Mouse (Mus musculus) Muller cell, postnatal 12 days (primary cell): ENCODE results near the gene Mustn1.
A peak's percentile ranks its signal among the peaks of the same experiment; 100 is the strongest.

Experiments
- DNase-seq: peaks from one replicate; pipeline ENCODE4 v3.0.0-alpha.2; 2015; ENCODE audit errors: inconsistent ontology term

Gene Mustn1

DNA sequence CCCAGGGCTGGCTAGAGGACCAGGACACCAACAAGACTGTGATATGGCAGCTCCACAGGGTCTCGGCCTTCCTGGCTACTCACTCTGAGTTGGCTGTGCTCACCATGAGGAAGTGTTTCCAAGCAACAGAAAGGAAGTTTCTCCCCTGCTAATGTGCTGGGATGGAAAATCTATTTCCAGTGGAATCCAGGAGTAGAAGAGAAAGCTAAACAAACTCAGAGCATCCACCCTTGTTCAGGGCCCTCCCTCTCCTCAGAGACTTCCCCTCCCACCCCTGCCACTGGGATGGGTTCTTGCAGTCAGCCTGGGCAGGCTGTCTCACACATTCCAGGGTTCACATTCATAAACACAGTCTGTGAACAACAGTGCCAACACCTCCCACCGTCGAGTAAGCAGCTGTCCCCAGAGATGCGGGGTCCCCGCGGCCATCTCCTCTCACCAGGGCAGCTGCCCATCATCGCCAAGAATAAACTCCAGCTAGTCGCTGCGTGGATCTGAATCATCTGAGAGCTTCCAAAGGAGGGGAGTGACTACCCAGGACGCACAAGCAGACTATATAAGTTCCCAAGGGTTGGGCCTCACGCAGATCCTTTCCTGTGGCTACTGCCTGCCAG is at the start of gene Mustn1:
TSS of gene Mustn1 (plus strand) at position 243 of the 614 bp plus-strand sequence.
- peak; percentile 54 for DNase-seq

DNA sequence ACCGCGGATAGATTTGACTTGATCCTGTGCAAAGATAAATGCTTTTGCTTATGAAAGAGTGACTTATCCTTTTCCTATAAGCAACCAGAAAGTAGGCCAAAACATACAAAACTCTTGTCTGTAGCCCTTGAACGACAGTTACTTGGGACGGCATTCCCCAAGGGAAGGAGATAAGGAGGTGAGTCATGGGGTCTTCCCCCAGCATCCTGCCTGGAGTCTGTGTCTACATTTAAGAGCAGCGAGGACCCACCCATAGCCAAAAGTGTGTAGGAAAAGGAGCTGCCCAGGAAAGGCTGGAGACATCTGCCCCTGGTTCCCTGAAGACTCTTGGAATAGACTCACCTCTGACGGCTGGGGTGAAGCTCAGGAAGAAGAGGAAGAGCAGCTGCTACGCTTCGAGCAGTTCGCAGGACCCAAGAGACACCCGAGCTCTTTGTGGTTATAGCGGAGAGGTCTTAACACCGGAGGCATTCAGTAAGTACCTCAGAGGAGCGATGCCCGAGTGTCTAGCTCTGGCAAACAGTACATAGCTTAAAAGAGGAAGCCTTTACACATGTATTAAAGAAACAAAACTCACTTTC is 41.5 kb upstream of the Mustn1 start:
- no peak for DNase-seq

DNA sequence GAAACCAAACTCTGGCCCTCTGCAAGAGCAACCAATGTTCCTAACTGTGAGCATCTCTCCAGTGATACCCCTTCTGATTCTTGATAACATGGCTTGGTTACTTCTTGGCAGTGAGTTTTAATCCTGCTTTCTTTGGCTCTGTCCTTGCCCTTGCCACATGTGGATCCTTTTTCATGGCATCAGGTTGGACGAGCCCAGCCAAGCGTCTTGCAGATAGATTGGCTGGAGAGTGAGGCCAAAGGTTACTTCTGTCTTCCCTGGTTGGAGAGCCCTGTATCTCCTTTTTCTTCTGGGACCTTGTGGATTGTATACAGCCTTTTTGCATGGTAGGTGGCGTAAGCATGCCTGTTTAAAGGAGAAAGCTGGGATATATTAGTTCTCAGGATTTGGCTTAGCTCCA is 35.3 kb upstream of the Mustn1 start:
- DNase-seq, result no peak

DNA sequence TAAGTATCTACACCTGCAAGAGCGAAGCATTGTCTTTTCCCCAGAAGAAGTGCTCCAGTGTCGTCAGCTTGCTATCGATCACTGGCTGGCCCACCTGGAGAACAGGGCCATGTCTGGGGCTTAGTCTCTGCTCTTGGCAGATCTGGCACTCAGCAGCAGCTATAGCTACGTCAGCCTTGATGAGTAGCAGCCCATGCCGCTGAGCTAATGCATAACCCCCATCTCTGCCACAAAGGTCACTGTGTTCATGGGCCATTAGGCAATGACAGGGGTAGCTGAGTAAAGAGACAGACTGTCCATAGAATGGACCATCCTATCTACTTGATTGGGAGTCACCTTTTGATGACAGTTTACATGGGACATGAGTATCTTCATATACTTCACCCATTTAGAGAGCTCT is 28.5 kb upstream of the Mustn1 start:
- no peak for DNase-seq

DNA sequence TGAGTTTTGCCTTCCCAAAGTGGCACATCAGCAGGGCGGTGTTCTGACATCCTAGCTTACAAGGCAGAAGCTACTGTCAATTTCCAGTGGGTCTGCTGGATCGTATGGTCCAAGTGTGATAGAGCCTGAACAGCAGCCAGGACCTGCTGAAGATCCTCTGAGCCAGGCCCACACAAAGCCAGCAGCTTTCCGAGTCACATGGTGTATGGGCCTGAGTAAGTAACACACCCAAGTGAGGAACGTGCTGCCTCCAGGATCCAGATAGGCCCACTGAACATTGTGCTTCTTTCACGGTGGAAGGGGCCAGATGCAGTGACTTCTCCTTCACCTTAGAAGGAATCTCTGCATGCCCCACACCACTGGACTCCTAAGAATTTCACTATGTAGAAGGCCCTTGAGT is 26.7 kb upstream of the Mustn1 start:
- no peak for DNase-seq

DNA sequence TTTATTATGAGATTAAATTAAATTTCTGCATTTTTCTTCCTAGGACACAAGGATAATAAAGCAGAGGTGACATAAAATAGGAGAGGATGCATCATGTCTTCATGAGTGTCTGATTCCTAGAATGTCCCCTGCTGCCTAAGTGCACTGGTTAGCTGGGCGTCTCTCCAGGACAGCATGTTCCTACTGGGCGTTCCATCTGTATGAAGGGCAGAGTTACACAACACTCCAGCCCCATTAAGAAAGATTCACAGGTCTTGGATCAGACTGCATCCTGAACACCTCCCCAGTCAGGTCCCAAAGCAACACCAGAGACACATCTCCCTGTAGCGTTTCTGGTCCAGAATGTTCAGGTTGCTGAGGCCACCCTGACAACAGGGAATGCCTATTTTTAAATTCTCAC is 23.7 kb upstream of the Mustn1 start:
- DNase-seq, result no peak

DNA sequence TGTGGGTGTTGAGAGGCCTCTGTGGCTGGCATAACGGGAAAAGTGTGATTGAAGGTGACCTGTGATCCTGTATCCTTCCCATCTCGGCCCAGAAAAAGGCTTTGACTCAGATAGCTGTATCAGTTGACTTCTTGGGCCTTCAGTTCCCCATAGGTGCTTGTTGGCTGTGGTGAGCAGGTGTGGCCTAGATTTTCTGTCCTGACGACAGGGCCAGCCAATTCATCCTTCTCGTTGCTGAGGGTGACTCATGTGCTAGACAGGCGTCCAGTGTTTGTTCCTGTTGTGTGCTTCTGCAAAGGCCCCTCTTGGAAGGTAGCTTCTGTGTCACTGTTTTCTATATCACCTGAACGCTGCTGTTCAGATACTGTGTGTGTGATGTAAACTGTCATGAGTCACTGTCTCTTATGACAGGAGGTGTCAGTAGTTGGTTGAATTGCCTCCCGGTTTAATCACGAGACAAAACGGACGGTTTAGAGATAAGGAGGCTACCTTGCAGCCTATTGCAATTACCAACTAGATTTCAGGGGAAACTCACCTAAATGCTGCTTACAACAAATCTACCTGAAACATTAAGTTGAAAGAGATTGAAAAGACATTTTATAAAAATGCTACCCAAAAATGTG is 22.0 kb upstream of the Mustn1 start:
- DNase-seq, result no peak

DNA sequence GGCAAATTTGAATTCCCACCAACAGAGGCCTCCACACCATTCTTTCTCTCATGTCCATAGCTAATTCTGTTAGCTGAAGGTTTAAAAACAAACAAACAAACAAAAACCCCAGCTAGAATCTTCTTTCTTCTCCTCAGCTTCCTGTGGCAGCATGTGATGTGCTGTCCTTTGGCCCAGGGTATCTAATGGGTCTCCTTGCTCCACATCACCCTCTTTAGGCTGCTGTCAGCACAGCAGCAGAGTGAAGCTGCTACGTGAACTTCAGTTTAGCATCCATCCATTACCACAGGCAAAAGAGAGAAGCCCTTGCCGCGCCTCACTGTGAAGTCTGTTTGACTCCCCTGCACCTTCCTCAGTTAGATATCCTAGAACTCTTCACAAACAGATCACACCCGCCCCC is 21.0 kb upstream of the Mustn1 start:
- DNase-seq, result no peak

DNA sequence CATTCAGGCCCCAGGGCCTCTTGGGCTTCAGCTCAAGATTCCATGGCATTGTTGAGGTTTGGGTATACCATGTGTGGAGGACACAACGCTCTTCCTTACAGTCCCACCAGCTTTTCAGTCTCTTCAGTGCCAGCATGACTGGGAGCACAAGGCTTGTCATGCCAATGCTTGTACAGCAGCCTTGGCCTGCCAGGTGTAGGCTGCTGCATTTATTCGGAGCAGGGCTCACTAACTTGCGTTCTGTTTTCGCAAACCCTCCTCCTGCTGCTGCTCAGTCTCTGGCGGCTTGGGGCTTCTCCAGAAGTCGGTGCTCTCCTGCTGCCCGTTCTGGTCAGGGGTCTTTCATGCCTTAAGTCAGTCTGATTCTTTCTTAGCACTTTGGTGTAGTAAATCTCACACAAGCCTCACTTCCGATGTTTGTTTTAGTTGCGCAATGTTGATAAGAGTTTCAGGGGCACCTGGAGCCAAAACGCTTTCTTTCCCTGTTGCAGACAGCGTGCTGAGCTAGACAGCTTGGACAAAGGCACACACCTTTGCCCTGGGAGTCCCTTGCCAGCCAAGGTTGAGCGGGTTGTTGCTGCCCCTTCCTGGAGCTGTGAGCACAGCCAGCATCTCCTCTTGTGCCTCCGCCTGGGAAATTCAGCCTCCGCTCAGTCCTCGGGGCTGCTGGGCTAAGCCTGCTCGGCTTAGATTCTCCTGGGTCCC is 17.4 kb upstream of the Mustn1 start:
- DNase-seq, result no peak

DNA sequence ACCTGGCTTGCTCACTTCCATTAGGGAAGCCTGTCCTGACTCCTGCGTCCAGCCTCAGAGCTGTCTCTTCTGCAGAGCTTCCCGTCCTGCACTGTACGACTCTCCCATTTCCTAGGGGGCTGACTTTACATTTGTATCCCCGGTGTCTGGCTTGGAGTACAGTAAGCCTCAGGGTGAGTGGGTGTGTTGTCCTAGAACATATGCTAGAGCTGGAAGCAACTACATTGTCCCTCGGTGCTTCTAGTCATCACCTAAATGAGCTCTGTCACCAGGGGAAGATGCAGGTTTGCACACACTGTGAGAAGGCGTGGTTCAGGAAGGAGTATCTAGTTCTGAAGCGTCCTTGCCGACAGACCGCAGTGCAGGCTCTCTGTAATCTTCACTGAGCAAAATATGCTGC is 16.6 kb upstream of the Mustn1 start:
- DNase-seq, result no peak

DNA sequence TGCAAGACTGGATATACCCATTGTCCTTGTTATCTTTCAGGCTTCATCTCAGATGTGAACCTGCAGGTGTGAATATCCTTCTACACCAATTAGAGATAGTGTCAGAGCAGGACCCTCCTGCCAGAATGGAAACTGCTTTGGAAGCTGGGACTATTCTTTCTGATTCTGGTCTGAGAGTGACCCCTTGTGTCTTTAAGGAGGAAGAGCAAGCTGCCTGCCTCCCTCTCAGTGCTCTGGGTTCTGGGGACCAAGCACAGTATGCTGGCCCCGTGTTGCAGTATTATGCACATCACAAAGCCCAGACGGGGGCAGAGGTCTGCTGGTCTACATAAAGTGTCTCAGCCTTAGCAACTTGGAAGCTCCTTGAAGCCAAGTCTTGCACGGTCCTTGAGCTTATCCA is 13.7 kb upstream of the Mustn1 start:
- DNase-seq, result no peak

DNA sequence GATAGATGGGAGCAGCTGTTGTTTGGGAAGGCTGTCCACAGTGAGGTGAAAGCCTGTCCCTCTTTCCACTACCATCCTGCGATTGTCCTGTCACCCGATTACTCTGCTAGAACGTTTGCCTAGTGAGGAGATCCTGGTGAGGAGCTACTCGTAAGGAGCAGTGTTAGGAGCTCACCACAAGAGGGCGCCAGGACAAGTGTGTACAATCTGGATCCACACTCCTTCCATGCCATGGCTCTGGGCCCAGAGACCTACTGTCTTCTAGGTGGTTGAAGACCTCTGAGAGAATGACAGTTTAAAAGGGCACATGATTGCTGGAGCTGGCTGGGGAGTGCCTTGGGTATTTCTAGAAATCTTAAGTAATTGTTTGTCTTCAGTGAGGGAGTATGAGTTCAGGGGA is 12.0 kb upstream of the Mustn1 start:
- DNase-seq, result peak; percentile 48

DNA sequence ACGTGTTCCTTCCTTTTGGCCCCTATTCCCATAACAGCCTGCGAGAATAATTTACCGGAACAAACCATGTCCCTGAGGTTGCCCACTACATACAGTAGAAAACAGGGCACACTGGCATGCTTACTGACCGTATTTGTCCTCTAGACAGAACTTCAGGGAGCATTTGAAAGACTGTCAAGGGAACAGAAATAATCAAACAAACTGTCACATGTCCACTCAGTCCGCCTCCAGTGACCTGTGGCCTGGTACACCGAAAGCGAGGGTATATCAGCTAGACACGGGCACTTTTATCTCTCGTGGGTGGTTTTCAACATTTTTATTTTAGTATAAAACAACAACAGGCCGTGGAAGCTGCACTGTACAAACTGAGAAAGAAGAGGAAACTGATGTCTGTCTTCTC is 10.2 kb upstream of the Mustn1 start:
- DNase-seq, result no peak

DNA sequence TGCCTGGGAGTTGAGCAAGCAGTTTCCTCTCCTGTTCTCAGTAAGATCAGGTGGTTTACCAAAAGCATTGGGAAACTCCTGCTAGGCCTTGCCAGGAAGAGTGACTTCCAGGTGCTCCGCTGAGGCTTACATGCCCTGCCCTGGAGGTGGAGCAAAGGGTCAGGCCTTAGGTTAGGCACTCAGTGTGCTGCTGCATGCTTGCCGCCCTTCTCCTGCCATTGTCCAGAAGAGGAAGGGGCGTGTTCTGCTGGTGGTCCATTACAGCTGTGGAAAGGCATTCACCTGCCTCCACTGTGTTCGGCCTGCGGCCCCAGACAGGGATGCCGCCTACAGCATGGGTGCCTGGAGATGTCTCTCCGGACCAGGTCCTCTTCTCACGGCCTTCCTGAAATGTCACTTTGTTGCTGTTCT is 9.6 kb upstream of the Mustn1 start:
- no peak for DNase-seq

DNA sequence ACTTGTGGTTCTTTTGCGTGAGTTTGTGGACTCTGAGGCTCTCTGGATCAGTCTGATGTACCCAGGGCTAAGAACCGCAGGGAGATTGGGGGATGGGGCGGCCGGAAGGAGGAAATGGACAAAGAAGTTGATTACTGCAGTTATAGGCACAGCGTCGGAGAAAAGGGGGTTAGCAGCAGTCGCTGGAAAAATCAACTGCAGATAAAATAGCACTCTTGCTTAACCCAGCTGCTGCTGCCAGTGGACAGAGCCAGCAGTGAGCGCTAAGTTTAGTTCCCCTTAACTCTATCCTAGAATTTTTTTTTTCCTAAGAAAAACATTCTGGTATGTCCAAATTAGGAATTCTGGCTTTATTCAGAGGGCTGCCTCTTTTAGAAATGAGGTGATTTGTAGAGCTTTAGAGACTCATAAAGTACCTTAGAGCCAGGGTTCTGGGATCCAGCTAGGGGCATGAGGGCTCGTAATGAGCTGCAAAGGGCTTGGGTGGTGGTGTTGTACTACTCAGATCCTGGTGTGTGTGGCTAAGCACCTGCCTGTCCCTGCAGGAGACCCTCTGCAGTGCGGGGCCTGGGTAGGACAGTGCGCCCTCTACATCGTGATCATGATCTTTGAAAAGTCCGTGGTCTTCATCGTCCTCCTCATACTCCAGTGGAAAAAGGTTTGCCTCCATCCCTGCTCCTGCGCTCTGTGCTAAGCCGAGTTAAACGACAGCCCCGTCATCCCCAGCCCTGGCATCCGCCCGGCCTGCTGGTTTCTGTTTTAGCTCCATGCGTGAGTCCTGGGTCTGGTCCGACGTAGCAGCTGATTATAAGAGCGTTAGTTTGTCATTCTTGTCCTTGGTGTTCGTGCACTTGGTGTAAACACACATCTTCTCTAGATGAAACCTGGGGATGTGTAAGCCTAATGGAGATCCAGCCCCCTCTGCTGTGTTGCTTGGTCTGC is 8.5 kb upstream of the Mustn1 start:
- no peak for DNase-seq

DNA sequence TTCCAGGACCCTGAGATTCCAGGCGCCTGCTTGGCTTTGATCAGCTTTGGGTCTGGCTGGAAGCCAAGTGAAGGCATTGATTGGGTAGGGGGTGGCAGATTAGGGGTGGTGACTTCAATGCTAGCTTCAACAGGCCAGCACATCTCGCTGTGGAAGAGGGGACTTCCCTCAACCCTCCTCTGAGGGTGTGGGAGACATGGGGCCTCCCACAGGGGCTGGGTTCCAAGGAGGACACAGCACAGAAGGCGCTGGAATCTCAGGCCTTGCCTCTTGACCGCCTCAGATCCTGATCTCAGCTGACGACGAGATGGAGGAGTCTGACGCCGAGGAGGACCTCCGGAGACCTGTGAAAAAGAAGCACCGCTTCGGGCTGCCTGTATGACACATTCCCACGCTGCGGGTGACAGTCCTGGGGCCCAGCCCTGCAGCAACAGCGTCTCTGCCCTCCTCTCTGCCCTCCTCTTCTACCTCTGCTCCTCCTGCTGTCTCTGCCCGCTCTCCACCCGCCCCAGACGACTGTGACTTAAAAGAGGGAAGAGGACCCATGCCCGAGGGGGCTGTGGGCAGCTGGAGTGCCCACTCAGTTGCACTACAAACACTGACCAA is 4.8 kb upstream of the Mustn1 start:
- DNase-seq, result no peak

DNA sequence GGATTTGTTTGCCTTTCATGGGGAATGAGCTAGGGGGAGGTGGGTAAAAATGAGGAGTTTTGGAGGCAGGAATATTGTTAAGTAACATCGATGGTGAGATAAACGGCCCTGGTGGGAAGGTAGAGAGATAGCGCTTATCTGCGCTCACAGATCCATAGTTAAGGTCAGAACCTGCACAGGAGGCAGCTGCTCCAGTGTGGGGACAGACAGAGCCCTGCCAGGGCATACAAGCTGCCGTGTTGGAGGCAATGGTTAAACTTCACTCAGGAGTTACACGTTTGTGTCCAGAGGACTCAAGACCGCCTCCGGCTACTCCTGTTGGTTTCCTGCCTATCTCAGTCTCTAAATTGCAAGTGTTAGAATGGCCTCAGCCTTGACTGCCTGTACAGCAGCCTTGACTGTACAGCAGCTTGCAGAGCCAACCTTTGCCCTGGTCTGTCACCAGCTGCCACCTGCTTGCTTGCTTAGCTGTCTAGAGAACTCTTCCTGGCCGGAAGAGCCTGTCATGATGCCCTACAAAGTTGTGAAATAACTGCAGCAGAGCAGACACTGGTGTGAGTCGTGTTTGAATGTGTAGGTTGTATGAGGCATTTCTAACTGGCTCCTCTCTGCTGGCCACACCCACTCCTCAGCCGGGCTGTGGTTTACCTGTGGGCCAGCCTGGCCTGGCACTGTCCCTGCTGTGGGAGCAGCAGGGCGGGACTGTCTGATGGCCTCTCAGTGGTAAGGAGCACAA is 3.7 kb upstream of the Mustn1 start:
- DNase-seq, result no peak

DNA sequence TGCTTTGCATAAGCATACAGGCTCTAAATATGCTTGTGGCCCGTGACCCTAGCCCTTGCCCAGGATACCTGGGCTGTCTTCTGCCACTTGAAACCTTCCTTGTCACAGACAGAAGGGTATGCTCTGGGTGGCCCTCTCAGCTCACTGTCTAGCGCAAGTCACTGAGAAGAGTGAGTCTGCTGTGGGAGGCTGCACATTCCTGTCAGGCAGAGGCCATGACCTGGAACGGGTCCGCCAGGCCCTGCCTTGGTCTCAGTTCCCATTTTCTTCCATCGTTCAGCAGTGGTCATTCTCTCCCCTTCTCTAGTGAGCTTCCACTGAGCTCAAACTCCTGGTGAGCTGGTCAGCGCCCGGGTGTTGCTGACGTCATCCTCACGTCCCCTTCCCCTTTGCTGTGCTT is 3.0 kb upstream of the Mustn1 start:
- DNase-seq, result no peak

DNA sequence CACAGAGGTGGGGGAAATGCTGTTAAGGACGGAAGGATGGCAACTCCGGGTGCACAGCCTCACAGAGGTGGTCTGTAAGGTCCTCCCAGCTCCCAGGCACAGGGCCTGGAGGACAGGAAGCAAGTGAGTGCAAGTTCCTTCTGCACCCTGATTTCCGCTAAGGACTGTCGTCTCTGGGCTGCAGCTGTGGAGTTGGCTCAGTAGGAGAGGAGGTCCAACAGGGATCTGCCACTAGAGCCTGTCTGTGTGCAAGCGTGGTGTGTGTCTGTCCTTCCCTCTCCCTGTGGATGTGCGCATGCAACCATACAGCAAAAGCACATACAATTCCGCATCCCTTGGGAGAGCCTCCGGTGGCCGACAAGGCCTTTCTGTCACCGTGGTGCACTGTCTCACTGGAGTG is 2.5 kb upstream of the Mustn1 start:
- no peak for DNase-seq

DNA sequence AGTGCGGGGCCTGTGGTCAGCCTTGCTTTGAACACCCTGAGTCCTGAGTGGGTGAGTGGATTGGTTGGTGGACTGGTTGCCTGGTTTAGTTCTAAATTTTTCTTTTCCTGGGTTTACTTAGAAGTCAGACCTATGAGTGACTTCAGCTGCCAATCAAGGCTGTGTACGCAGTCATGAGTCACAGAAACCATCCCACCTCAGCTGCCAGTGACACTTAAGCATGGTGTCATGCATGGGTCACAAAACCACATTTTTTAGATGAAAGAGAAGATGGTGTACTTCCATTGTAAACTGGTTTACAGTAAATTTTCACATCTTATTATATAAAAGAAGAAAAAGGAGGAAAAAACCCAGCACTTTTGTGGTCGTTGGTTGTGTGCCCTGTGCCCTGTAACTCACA is 1.2 kb upstream of the Mustn1 start:
- no peak for DNase-seq

DNA sequence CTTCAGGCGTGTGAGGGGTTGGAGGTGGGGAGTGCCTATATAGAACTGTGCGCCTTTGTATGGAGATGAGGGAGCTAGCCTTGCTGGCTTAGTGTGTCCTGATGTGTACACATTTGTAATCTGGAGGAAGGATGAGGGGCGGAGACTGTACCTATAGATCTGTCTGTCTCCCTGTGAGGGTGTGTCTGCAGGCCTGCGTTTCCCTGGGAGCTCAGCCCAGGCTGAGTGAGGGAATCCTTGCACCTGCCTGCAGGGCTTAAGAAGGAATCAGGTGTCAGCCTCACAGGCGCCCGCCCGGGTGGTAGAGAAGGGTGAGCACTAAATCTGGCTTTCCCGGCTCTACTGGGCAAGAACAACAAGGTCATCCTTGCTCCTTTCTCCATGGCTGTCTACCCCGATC is 794 bp downstream of the Mustn1 start:
- DNase-seq, result no peak
